Mouse (Mus musculus) testis, postnatal 10 days (tissue): Measurements from ENCODE around the gene Tnn.

Experiments
- DNase-seq: peaks from one replicate; pipeline ENCODE4 v3.0.0; 2021; ENCODE audit warnings: low spot score

The Tnn gene

GRCm38 (mm10) chr1:160082647-160083046, 70.7 kb downstream of the Tnn start:
- DNase-seq = no peak

- DNase-seq = peak; percentile 91
Observed at GRCm38 (mm10) chr1:160080800-160081436, 72.5 kb downstream of the Tnn start.

- no peak for DNase-seq
Observed at GRCm38 (mm10) chr1:160078882-160079661, 74.3 kb downstream of the Tnn start.

- no peak for DNase-seq
Observed at GRCm38 (mm10) chr1:160064547-160065144, 88.7 kb downstream of the Tnn start.

GRCm38 (mm10) chr1:160061725-160062366, 91.5 kb downstream of the Tnn start:
- DNase-seq = peak; percentile 59

- no peak for DNase-seq
Observed at GRCm38 (mm10) chr1:160061321-160061720, 92.1 kb downstream of the Tnn start.

GRCm38 (mm10) chr1:160060542-160060941, 92.8 kb downstream of the Tnn start:
- DNase-seq = no peak

- no peak for DNase-seq
Observed at GRCm38 (mm10) chr1:160059908-160060307, 93.5 kb downstream of the Tnn start.

- DNase-seq = no peak
Observed at GRCm38 (mm10) chr1:160057657-160058056, 95.7 kb downstream of the Tnn start.

- DNase-seq = no peak
Observed at GRCm38 (mm10) chr1:160054366-160055078, 98.9 kb downstream of the Tnn start.

GRCm38 (mm10) chr1:160053510-160054305, 99.7 kb downstream of the Tnn start:
- no peak for DNase-seq

GRCm38 (mm10) chr1:160052556-160053315, 100.6 kb downstream of the Tnn start:
- no peak for DNase-seq

GRCm38 (mm10) chr1:160050898-160051297, 102.5 kb downstream of the Tnn start:
- DNase-seq = no peak

GRCm38 (mm10) chr1:160049131-160049880, 104.1 kb downstream of the Tnn start:
- no peak for DNase-seq

- no peak for DNase-seq
Observed at GRCm38 (mm10) chr1:160047481-160047931, 105.9 kb downstream of the Tnn start.

GRCm38 (mm10) chr1:160046786-160047185, 106.6 kb downstream of the Tnn start:
- no peak for DNase-seq

- no peak for DNase-seq
Observed at GRCm38 (mm10) chr1:160045971-160046370, 107.4 kb downstream of the Tnn start.

- DNase-seq = no peak
Observed at GRCm38 (mm10) chr1:160045056-160045715, 108.2 kb downstream of the Tnn start.
